Comparison of ENCODE assay signal across 22 mouse cellular contexts in genomic region chr3:88077441-88077840, GRCm38 (mm10). TPM values are rescaled to one million over a fixed set of nuclear protein-coding genes. Genes with fewer than 3 reads are reported as not detected.
DNase-seq lines count a peak whose midpoint lies in the region; ATAC-seq and TF ChIP-seq lines count a peak whose summit lies in the region.
"Had no signal": no experiment of that assay in that cellular context is flagged by ENCODE, and none has a peak within 500 bp of the region (broad histone marks: within the 10 kb centered on the region; RNA-seq: fewer than 3 reads in every experiment).

No protein-coding gene starts in this region.

- H3K4me1 ChIP-seq in liver, embryonic 13.5 days (replicated peaks) = peaks cover 8% of the 10 kb centered on the region
- H3K4me1 ChIP-seq in liver, postnatal 0 days (ENCODE audit: insufficient read depth) = peaks cover 11% of the 10 kb centered on the region

- no peak for DNase-seq in liver, embryonic 13.5 days
- DNase-seq in liver (no peak), 416B (ENCODE audit: low read depth) (peak; percentile 85), R1 (ENCODE audit: low read depth, low spot score) (peak; percentile 28)
- peak; percentile 33 for DNase-seq in liver, postnatal 0 days
- DNase-seq in kidney, adult 11 months = no peak
- DNase-seq in urinary bladder, adult 18-20 months (ENCODE audit: low spot score in 2 of 2) = no peak
- DNase-seq: adrenal gland, postnatal 25 days; cerebellum, adult 2 months; cerebellum, postnatal 10 days; gastrocnemius, postnatal 36 days; heart, adult 18-20 months; heart, postnatal 14 days had no signal

- TF ChIP-seq CTCF in liver, postnatal 0 days (IDR thresholded peaks at IDR 0.05; ENCODE audit: low read depth) = no peak

- no peaks in the 10 kb centered on the region for H3K9me3 ChIP-seq in liver, embryonic 13.5 days (replicated peaks)
- H3K9me3 ChIP-seq in liver, postnatal 0 days (ENCODE audit: low read length) = no peaks in the 10 kb centered on the region
- H3K9me3 ChIP-seq: forebrain, embryonic 15.5 days; G1E; heart, embryonic 10.5 days; heart, embryonic 15.5 days; hindbrain, embryonic 10.5 days had no signal

- H3K9ac ChIP-seq in liver, embryonic 13.5 days = no peak overlapping the region
- no peak overlapping the region for H3K9ac ChIP-seq in liver, postnatal 0 days (replicated peaks)
- H3K9ac ChIP-seq: forebrain, embryonic 15.5 days; heart, embryonic 15.5 days; hindbrain, embryonic 14.5 days had no signal

- ATAC-seq in liver, embryonic 13.5 days (ENCODE audit: low read depth) = peak; percentile 33
- ATAC-seq in liver, postnatal 0 days = peak; percentile 81
- ATAC-seq: activated CD4-positive, CD25-positive, alpha-beta regulatory T cell, adult 4 months; forebrain, embryonic 15.5 days had no signal

- no peak overlapping the region for H3K4me2 ChIP-seq in liver, embryonic 13.5 days
- no peak overlapping the region for H3K4me2 ChIP-seq in liver, postnatal 0 days (ENCODE audit: low read depth, low read length)
- H3K4me2 ChIP-seq: forebrain, embryonic 15.5 days; heart, embryonic 15.5 days; hindbrain, embryonic 14.5 days had no signal

- H3K27me3 ChIP-seq in liver, embryonic 13.5 days = peaks cover 21% of the 10 kb centered on the region; the same call in 1 of the 2 replicates
- no peaks in the 10 kb centered on the region for H3K27me3 ChIP-seq in liver, postnatal 0 days (ENCODE audit: insufficient read depth, low read length)
- H3K27me3 ChIP-seq: forebrain, embryonic 15.5 days had no signal

- no peak overlapping the region for H3K27ac ChIP-seq in liver, embryonic 13.5 days
- H3K27ac ChIP-seq in liver, postnatal 0 days (ENCODE audit: low read depth) = no peak overlapping the region
- H3K27ac ChIP-seq: forebrain, embryonic 15.5 days; heart, embryonic 10.5 days; heart, embryonic 15.5 days; hindbrain, embryonic 10.5 days; hindbrain, embryonic 14.5 days had no signal

- H3K36me3 ChIP-seq in liver, embryonic 13.5 days = no peaks in the 10 kb centered on the region
- H3K36me3 ChIP-seq in liver, postnatal 0 days (replicated peaks; ENCODE audit: insufficient read depth, low read length) = no peaks in the 10 kb centered on the region
- H3K36me3 ChIP-seq: forebrain, embryonic 15.5 days; G1E; heart, embryonic 10.5 days; heart, embryonic 15.5 days; hindbrain, embryonic 10.5 days had no signal

- no peak overlapping the region for H3K4me3 ChIP-seq in liver, embryonic 13.5 days (replicated peaks)
- no peak overlapping the region for H3K4me3 ChIP-seq in liver, postnatal 0 days (ENCODE audit: low read depth, low read length)
- H3K4me3 ChIP-seq: forebrain, embryonic 15.5 days; heart, embryonic 10.5 days; heart, embryonic 15.5 days; hindbrain, embryonic 10.5 days had no signal

- no peak for TF ChIP-seq EP300 in liver, postnatal 0 days (IDR thresholded peaks at IDR 0.05; ENCODE audit: low read depth)

- 34% methylated on average over 8 of the region's 8 CpGs for WGBS in liver, embryonic 13.5 days (ENCODE audit: insufficient replicate concordance)
- WGBS in liver, postnatal 0 days (ENCODE audit: insufficient replicate concordance) = 20% methylated on average over 8 of the region's 8 CpGs

RNA-seq across cellular contexts. Expression of gene Ttc24, which starts 0.7 kb away (rescaled TPM):
- polyA plus RNA-seq in liver, embryonic 13.5 days (2015; fragmentation: Nextera tagmentation; extraction: Ambion mirVana) = not detected in 2 replicates
- polyA plus RNA-seq in liver, postnatal 0 days (2015; fragmentation: Nextera tagmentation; extraction: Ambion mirVana) = not detected in 2 replicates
- polyA plus RNA-seq: activated CD4-positive, CD25-positive, alpha-beta regulatory T cell, adult 4 months; cerebellum, adult 2 months; forebrain, embryonic 11.5 days; forebrain, embryonic 15.5 days; G1E; heart, embryonic 15.5 days; hindbrain, embryonic 10.5 days; hindbrain, embryonic 14.5 days had no signal

RNA-seq across cellular contexts. Expression of gene Iqgap3, which starts 4.3 kb away (rescaled TPM):
- 6.6 and 7.4 TPM in 2 replicates for polyA plus RNA-seq in liver, embryonic 13.5 days (2015; fragmentation: Nextera tagmentation; extraction: Ambion mirVana)
- 2.9 and 3.2 TPM in 2 replicates for polyA plus RNA-seq in liver, postnatal 0 days (2015; fragmentation: Nextera tagmentation; extraction: Ambion mirVana)

RNA-seq across cellular contexts. Expression of gene Naxe, which starts 19.1 kb away (rescaled TPM):
- 63.8 and 66.9 TPM in 2 replicates for polyA plus RNA-seq in liver, embryonic 13.5 days (2015; fragmentation: Nextera tagmentation; extraction: Ambion mirVana)
- 78.0 and 80.1 TPM in 2 replicates for polyA plus RNA-seq in liver, postnatal 0 days (2015; fragmentation: Nextera tagmentation; extraction: Ambion mirVana)

RNA-seq across cellular contexts. Expression of gene Gpatch4, which starts 34.5 kb away (rescaled TPM):
- polyA plus RNA-seq in liver, embryonic 13.5 days (2015; fragmentation: Nextera tagmentation; extraction: Ambion mirVana) = 32.7 TPM in 2 replicates
- polyA plus RNA-seq in liver, postnatal 0 days (2015; fragmentation: Nextera tagmentation; extraction: Ambion mirVana) = 13.1 and 14.3 TPM in 2 replicates

RNA-seq across cellular contexts. Expression of gene Hapln2, which starts 50.1 kb away (rescaled TPM):
- not detected in 2 replicates for polyA plus RNA-seq in liver, embryonic 13.5 days (2015; fragmentation: Nextera tagmentation; extraction: Ambion mirVana)
- not detected in 2 replicates for polyA plus RNA-seq in liver, postnatal 0 days (2015; fragmentation: Nextera tagmentation; extraction: Ambion mirVana)
- polyA plus RNA-seq: activated CD4-positive, CD25-positive, alpha-beta regulatory T cell, adult 4 months; embryonic facial prominence, embryonic 11.5 days; G1E had no signal

Comparison
In these comparisons a context has a peak if more than half of its experiments do, and no peak if none do; other contexts are left out.
1. DNase-seq: peak in 416B (single experiment), R1 (single experiment) and liver, postnatal 0 days (single experiment); none in liver, embryonic 13.5 days (single experiment), liver (single experiment), kidney, adult 11 months (single experiment) and urinary bladder, adult 18-20 months (0 of 2).